Mouse (Mus musculus) right cerebral cortex, postnatal 10 days (tissue): ENCODE results near the gene Olfml1.
A peak's percentile ranks its signal among the peaks of the same experiment; 100 is the strongest.

ENCODE experiments used
- DNase-seq, 2 experiments: peaks; one replicate each; pipeline ENCODE4 v3.0.0; 2021; ENCODE audit warnings: low spot score in 2 of 2

Olfml1 gene

DNA sequence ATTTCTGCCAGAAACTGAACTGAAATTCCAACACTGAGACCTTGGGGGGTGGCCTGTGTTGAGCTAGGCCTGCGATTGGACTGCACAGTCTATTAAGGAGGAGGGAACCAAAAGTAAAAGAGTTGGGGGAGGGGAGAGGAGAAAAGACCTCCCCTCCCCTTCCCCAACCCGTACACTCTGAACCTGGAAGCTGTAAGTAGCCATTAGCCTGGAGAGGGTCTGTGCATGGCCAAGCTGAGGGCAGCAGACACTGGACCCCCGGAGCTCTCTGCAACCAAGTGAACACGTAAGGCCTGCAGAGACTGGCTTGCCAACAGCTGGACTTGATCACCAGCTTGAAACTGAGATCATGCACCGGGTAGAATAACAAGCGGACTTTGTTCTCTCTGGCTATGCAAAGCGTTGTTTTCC is at the start of gene Olfml1:
Gene Olfml1 (plus strand): TSS at position 186 of the 411 bp plus-strand sequence.
- peak; percentile 24 to 31 for DNase-seq

DNA sequence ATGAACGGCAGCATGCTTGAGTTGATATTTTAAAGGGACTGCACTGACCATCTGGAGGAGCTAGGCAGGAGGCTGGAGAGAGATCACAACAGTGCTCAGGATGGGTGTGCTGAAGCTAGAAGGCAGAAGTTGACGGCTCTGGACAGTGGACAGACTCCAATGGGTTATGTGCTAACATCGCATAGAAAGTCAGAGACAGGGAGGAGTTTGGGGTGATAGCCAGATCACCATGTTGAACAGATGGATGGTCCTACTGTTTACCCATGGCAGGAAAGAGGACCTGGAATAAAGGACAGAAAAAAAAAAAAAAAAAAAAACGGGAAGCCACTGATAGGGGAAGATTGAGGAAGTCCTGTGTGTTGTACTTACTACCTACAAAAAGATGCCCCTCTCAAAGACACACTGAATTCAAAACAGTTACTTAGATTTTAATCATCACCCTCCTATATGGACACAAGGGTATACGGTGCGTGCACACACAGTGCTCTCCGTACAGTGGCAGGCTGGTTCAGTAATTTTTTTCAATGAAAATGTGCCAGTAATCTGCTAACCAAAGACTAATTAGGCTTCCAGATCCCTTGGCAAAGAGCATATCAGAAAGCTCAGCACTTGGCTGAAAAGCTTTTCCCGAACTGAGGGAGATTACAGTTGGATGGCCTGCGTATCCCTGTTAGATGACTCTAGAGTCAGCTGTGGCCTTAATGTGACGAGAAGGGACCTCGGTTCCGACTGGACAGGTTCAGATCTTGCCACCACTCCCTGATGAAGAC is 47.8 kb upstream of the Olfml1 start:
- no peak for DNase-seq

DNA sequence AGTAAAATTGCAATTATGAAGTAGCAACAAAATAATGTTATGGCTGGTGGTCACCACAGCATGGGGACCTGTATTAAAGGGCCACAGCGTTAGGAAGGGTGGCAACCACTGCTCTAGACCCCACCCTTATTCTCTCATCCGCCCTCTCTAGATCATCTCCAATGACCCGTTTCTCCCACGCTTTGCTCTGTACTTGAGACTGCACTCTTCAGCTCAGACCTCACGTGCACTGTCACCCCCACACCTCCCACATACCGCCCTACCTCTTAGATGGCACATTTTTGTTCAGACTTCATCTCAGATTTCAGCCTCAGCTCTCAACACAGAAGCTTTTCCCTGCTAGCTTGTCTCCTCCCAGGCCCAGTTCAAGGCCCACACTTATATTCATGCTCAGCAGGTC is 45.8 kb upstream of the Olfml1 start:
- no peak for DNase-seq

DNA sequence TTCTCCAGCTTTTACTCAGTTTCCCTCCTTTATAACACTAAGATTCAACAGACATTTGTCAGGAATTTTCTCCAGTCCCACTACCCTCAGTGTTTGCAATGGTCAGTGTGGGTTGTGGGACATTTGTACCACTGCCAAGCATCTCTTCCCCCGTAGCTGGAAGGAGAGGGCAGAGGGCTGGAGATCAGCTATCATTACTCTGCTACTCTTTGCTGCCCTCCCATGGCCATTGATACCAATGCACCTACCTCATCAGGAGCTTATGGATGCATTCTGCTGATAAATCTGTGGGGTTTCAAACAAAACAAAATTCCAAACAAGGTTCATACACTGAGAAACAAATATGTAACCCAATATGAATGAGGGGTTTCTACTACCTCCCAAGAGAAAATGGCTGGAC is 40.9 kb upstream of the Olfml1 start:
- DNase-seq, result peak; percentile 51 to 65

DNA sequence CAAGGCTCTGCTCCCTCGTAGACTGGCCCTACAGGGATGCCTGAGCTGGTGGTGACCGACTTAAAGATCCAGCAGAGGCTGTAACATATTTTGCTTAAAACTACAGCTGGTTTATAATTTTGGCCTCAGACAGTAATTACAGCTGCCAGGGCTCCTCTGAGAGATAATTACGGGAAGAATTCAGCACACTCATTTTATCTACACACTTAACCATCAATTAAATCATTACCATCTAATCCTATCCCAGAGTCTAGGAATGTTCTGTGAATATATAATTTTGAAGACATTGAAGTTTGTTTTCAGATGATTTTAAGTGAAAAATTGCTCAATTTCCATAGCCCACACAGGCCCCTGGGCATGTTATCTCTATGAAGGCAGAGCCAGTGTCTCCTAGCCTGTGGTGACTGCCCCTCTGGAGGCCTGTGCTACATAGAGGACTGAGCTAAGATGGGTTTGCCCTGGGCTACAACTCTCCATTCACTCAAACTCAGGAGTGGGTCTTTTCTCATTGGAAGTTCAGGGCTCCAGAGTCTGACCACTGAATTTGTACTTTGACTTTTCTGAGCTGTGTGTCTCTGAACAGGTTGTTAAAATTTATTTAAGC is 39.0 kb upstream of the Olfml1 start:
- DNase-seq, result no peak

DNA sequence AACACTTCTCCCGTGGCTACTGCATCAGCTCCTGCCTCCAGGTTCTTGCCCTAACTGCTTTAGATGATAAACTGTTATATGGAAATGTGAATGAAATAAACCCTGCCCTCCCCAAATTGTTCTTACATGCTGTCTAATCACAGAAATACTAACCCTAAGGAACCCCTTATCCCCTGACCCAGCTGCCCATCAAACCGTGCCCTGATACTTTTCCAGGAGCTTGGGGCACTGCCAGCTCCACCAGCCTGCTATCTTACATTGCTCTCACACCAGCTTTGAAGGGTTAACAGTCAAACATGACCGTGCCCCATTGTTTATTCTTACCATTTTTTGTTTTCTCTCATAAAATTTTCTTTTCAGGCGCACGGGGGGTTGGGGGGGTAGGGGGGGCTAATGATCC is 37.9 kb upstream of the Olfml1 start:
- DNase-seq, result no peak

DNA sequence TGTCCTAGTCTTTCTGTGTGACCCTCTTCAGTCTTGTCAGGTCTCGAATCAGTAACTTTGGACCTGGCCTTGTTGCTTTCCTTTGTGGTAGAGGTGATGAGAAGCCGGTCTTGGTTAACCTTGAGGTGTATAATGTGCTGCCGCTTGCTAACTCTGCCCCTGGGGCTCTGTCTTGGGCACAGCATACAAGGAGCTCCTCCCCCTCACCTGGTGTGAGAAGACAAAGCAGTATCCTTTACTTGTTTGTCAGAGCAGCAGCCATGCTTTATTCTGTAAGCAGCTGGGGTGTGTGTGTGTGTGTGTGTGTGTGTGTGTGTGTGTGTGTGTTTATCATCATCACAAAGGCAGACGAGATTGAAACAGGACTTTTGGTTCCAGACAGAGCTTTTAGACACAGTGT is 31.9 kb upstream of the Olfml1 start:
- no peak for DNase-seq

DNA sequence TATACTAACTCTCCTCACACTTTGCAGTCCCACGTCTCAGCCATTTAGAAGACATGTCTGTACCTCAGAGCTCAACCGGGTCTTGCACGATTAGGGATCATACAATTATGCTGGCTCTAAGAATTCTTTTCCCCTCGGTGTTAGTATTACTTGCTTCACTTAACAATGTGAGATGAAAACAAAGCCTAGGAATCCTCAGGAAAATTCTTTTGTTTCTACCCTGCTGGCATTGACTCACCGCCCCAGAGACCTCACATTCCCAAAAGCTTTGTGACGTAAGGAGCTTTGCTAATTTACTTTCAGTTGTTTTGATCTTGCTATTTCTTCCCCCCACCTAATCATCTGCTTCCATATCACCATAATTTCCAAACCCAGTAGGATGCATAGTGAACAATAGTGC is 30.7 kb upstream of the Olfml1 start:
- DNase-seq, result no peak

DNA sequence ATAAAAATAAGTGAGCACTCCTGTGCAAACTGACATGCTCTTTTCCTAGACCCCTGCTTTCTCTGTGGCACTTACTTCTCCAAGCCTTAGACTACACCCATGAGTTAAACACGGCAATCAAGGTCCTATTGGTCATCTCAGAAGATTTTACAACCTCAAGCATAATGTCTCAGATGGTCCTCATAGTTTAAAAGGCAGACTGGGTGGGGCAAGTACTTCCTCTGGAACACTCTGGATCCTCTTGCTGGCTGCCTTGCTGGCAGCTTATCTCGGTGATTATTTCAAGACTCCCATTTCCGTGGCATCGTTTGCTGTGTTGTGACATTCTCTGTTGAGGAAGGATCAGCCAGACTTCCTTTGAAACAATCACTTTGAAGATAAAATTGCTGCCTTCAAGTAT is 27.2 kb upstream of the Olfml1 start:
- DNase-seq, result no peak

DNA sequence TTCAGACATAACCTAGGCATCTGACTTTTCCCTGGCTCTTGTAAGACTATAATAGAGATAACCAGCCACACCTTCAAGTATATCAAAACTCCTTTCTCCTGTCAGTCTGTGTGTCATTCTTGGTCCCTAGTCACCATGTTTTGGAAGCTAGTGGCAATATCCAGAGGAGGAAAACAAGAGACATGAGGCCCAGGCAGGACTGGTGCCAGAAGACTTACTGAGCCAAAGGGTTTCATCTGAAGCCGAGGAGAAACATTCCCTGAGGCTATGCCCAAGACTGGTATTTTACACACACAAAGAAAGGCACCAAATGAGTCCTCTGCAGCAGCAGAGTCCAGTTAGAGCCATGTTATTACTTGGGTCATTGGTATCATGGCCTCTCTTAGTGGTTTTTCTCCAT is 22.2 kb upstream of the Olfml1 start:
- DNase-seq, result no peak

DNA sequence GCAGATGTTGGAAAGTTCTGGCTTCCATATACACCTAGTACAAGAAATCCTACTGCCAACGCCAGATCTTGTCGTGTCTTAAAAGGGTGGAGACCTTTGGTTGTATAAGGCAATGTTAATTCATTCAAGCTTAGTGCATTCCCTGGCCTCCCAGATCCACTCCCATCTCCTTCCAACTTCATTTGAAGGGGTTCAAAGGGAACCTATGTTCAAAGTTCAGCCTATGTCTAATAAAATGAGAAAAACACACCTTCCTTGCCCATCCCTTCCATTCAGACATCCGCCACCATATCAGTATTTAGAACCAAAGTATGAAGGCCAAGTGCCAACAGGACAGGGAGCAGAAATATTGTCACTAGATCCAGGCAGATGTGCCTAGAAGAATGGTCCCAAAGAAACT is 19.4 kb upstream of the Olfml1 start:
- no peak for DNase-seq

DNA sequence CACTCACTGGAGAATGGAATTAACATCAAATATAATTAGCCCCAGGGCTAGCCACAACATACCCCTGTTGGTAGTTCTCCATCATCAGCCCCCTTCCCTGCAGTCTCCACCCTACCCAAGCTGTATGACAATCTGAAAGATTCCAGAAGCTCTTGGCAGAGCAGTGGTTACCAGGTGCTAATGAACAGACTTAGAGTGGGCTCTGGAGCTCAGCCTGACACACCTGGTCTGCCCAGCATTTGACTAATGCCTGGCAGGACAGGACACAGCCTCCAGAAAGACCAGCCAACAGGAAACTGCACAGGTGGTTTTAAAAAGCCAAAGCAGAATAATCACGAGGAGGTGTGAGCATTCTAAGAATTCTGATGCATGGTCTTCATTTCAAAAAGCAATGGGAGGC is 13.8 kb upstream of the Olfml1 start:
- no peak for DNase-seq

DNA sequence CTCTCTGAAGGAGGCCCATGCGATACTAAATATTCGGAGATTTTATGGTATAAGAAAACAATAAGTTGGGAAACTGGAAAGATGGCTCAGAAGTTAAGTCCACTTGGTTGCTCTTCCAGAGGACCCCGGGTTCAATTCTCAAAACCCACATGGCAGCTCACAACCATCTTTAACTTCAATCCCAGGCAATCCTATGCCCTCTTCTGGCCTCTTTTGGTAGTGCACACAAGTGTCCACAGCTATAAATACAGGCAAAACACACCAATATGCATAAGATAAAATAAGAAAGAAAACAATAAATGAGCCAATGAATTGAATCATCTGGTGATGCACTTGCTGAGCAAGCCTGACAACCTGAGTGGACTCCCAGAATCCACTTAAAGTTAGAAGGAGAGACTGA is 11.3 kb upstream of the Olfml1 start:
- DNase-seq, result no peak

DNA sequence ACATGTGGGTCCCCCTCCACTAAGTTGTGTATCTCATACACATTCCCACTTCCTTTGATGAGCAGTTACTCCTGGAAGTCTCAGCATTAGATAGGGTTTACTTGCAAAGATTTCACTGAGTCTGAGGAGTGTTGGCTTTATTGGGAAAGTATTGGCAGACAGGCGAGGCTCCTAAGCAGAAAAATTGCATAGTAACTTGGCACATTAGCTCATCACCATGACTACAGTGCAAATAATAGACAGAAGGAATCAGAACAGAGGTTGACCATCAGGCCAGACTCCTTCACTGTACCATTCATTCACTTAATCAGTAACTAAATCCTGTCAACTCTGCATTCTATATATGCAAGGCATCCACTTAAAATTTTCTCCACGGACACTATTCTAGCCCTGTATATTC is 6.6 kb upstream of the Olfml1 start:
- no peak for DNase-seq

DNA sequence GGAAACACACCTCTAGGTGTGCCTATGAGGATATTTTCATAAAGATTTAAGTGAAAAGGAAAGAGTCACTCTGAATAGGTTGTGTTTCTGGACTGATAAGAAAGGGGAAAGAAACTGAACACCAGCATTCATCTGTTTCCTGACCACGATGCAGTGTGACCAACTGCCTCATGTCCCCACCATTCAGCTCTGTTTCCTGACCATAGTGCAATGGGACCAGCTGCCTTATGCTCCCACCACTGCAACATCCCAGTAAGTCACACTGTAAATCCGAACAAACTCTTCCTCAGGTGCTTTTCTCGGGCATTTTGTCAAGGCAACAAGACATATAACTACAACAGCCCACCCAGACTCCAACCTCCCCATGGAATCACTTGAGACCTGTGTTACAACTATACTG is 5.7 kb upstream of the Olfml1 start:
- DNase-seq, result no peak

DNA sequence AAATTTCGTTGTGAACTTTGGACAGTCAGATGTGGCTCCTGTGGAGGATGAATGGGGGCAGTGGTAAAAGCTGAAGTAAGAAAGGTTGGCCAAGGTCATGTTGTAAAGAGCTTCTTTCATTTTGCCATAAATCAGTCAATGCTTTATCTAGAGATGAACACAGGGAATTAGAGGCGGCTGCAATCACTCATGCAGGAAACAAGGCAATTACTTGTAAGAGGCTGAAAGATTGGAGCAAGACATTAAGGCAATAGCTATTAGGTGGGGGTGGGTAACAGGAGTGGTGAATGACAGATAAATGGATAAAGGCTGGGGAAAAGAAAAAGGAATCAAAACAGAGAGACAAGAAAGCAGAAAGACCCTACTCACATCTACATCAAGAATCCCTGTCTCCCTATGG is 3.5 kb upstream of the Olfml1 start:
- no peak for DNase-seq

DNA sequence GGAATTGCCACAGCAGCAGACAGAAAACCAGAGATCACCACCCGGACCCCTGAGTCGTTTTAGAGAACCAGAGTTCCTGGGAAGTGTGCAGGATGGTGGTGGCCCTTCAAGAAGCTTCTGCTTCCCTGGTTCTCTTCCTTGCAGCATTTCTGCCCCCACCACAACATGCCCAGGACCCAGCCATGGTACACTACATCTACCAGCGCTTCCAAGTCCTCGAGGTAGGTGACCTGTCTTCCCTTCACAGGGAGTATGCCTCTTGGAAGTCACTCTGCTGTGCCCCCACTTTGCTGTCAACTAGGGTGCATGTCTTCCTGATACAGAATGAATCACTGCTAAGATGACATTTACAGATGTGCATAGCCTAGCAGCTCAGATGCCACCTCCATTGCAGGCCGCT is 428 bp downstream of the Olfml1 start:
- no peak for DNase-seq

DNA sequence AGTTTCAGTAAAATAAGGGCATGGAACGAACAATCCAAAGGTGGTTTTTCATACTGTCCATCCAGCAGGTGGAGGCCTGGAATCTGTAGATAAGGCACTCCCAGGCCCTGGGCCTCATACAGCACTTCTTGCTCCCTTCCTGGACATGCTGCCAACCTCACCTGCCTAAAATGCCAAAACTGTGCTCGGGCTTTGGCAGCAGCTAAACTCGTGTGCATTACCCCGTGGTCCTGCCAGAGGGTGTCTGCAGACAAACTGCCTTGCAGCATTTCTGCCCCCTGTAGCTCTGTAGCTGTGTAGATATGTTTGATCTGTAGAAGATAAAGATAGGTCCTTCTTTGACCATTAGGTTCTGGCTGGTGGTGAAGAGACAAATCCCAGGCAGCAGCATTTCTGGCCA is 1.7 kb downstream of the Olfml1 start:
- no peak for DNase-seq

DNA sequence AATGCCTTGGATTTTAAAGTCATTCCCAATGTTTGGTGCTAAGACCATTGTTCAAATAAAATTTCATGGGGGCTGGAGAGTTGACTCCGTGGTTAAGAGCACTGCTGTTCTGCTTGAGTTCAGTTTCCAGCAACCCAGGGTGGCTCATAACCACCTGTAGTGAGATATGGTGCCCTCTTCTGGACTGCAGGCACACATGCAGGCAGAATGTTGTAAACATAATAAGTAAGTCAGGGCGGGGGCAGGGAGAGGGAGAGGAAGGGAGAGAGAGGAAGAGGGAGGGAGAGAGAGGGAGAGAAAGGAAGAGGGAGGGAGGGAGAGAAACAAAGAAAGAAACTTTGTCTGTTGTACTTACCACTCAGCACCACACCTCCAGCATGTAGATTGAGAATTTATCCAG is 6.6 kb downstream of the Olfml1 start:
- no peak for DNase-seq

DNA sequence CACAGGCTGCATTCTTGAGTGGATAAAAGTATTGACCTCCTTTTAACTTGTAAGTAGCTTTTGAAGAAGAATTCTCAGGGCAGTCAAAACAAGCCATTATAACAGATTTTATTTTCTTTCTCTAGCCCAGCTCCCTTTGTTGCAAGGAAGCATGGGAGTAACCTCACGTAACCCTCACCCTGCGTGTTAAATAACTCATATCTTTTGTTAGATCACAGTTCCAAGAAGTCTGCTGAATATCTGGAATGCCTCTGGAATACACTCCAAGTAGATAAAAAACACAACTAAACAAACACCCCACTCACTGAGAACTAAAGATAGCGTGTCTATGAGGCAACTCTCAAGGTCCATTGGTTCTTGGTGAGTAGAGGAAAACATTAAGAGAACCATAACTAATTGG is 7.0 kb downstream of the Olfml1 start:
- no peak for DNase-seq

DNA sequence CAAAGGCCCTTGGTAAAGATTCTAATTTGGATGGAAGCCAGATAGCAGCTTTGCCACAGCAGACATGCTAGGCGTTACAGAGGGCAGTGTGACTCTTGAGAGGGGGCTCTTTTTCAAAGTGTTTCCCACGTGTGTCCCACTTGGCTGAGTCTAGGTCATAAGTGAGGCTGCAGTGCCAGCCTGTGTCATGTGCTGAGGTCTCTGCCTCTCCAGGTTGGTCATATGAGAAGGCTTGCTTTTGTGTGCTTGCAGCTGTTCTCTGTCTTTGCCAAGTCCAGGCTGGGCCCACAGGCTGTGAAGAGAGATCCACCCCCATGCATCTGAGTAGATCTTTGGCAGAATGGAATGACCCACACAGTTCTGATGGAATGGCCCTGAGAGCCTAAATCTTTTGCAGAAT is 25.4 kb downstream of the Olfml1 start:
- peak in 1 of 2 experiments; percentile 25 for DNase-seq

DNA sequence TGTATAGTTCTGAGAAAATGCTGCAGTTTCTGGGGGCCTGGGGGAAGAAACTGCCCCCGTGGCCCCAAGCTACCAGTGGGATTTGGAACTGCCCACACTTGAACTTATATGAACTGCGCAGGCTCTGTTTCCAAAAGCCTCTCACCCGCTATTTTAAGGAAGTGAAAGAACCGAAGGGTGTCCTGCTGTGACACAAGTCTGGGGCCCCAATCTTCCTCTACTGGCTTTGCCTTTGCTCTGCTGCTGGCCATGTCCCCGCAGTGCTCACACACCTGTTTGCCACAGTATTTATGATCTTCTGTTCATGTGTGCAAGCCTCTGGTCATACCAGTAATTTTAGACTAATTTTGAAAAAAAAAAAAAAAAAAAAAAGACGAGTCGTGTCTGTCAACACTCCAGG is 26.7 kb downstream of the Olfml1 start:
- DNase-seq, result peak in 1 of 2 experiments; percentile 22

DNA sequence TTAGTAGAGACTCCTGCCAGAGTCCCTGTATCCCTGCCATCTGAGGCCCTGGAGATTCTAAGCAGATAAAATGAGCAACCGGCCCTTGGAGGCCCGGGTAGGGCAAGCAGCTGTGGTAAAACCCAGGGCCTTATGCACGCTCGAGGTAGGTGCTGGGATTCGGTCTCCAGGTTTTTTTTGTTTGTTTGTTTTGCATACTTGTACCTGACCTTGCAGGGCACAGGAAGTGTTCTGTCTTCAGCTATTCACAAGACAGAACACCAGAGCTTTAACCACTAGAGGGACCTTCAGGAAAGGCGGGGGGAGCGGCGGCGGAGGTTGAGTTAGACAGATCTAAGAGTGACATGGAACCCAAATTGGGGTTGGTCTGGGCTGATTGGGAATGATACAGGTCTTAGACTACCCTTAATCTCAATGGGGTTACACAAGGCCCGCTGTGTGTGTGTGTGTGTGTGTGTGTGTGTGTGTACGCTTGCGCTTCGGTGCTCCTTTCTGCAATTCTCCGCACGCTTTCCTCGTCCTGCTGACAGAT is 27.1 kb downstream of the Olfml1 start:
- peak; percentile 51 to 53 for DNase-seq
